Mouse (Mus musculus): ENCODE measurements around the gene 4930486L24Rik. TPM values are rescaled to one million over a fixed set of nuclear protein-coding genes. Genes with fewer than 3 reads are reported as not detected.

Gene 4930486L24Rik
- polyA plus RNA-seq (2014; fragmentation: Illumina TruSeq; extraction: RNeasy Lipid Tissue Mini Kit (QIAGEN cat#74804)) = 1.5 TPM

GRCm38 (mm10) chr13:60864281-60864680, at the start of gene 4930486L24Rik:
TSS of gene 4930486L24Rik (minus strand) at chr13:60864475.

GRCm38 (mm10) chr13:60904780-60905179, 40.5 kb upstream of the 4930486L24Rik start, which contains the start of gene Tpbpb:
TSS of gene Tpbpb (minus strand) at chr13:60904880.

GRCm38 (mm10) chr13:60897328-60897727, 33.1 kb upstream of the 4930486L24Rik start, which contains the start of gene Ctla2b:
TSS of gene Ctla2b (minus strand) at chr13:60897447.

GRCm38 (mm10) chr13:60896794-60897193, 32.5 kb upstream of the 4930486L24Rik start, which contains the start of gene Gm49392:
TSS of gene Gm49392 (minus strand) at chr13:60896894.

GRCm38 (mm10) chr13:60802749-60803148, 61.5 kb downstream of the 4930486L24Rik start, which contains the start of gene Ctsll3:
TSS of gene Ctsll3 (minus strand) at chr13:60802849.

Other genes starting within 250 kb of the 4930486L24Rik start
- gene BC051665, start 78.1 kb downstream of the 4930486L24Rik start, polyA plus RNA-seq (2014; fragmentation: Illumina TruSeq; extraction: RNeasy Lipid Tissue Mini Kit (QIAGEN cat#74804)) = not detected
- not detected for gene Ctsll3, start 61.6 kb downstream of the 4930486L24Rik start, polyA plus RNA-seq (2014; fragmentation: Illumina TruSeq; extraction: RNeasy Lipid Tissue Mini Kit (QIAGEN cat#74804))
- gene Gm49392, start 32.4 kb upstream of the 4930486L24Rik start, polyA plus RNA-seq (2014; fragmentation: Illumina TruSeq; extraction: RNeasy Lipid Tissue Mini Kit (QIAGEN cat#74804)) = 0.40 TPM
- 3.1 TPM for gene Ctla2b, start 33.0 kb upstream of the 4930486L24Rik start, polyA plus RNA-seq (2014; fragmentation: Illumina TruSeq; extraction: RNeasy Lipid Tissue Mini Kit (QIAGEN cat#74804))
- gene Tpbpb, start 40.4 kb upstream of the 4930486L24Rik start, polyA plus RNA-seq (2014; fragmentation: Illumina TruSeq; extraction: RNeasy Lipid Tissue Mini Kit (QIAGEN cat#74804)) = not detected
- gene Gm49393, start 71.1 kb upstream of the 4930486L24Rik start, polyA plus RNA-seq (2014; fragmentation: Illumina TruSeq; extraction: RNeasy Lipid Tissue Mini Kit (QIAGEN cat#74804)) = 7.7 TPM
- 11.8 TPM for gene Gm49391, start 72.1 kb upstream of the 4930486L24Rik start, polyA plus RNA-seq (2014; fragmentation: Illumina TruSeq; extraction: RNeasy Lipid Tissue Mini Kit (QIAGEN cat#74804))
- gene Ctla2a, start 72.2 kb upstream of the 4930486L24Rik start, polyA plus RNA-seq (2014; fragmentation: Illumina TruSeq; extraction: RNeasy Lipid Tissue Mini Kit (QIAGEN cat#74804)) = 61.0 TPM
- gene Tpbpa, start 77.5 kb upstream of the 4930486L24Rik start, polyA plus RNA-seq (2014; fragmentation: Illumina TruSeq; extraction: RNeasy Lipid Tissue Mini Kit (QIAGEN cat#74804)) = not detected
- gene Ctsj, start 141.5 kb upstream of the 4930486L24Rik start, polyA plus RNA-seq (2014; fragmentation: Illumina TruSeq; extraction: RNeasy Lipid Tissue Mini Kit (QIAGEN cat#74804)) = not detected
- gene Ctsq, start 176.2 kb upstream of the 4930486L24Rik start, polyA plus RNA-seq (2014; fragmentation: Illumina TruSeq; extraction: RNeasy Lipid Tissue Mini Kit (QIAGEN cat#74804)) = not detected